In the genomic region with DNA sequence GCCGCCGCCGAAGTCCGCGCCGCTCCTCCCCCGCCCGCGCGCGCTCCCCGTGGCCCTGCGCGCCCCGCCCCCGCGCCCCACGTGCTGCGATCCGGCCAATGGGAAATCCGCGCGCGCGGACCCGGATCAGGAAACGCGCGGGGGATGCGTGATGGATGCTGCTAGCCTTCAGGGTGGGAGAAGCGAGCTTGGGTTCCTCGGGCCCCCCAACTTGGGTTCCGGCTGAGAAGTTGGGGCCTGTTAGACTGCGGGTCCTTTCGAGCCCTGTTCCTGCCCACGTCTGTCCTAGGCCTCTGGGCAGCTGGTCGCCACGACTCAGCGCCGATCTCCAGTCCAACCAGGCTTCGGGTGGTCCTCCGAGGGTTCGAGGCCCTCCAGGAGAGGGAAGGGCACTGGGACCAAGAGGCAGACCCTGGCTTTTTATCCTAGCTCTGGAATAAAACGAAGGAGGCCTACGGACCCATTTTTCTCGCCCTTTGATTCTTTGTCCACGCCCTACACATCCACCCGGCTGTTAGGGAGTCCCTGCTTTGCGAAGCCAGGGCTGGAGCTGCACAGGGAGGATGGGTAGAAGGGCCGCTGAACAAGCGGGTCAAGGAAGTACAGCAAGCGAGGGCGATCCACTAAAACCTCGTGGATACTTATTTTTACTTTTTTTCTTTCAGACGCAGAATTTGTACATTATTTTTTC, we compare ENCODE assay signal across 8 mouse cellular contexts. TPM values are rescaled to one million over a fixed set of nuclear protein-coding genes. Genes with fewer than 3 reads are reported as not detected.
A peak's percentile ranks its signal among the peaks of the same experiment; 100 is the strongest.
DNase-seq lines count a peak whose midpoint lies in the region; ATAC-seq and TF ChIP-seq lines count a peak whose summit lies in the region.

No protein-coding gene starts in this region.

- H3K27me3 ChIP-seq in forebrain, postnatal 0 days (ENCODE audit: insufficient read depth, low read length), result peaks cover 99% of the 10 kb centered on the region
- H3K27me3 ChIP-seq in hindbrain, embryonic 13.5 days, result peaks cover 94% of the 10 kb centered on the region
- H3K27me3 ChIP-seq in liver, adult 2 months (ENCODE audit: control insufficient read depth, insufficient read depth, low read length), result peaks cover 19% of the 10 kb centered on the region; the same call in 1 of the 2 replicates
- peaks cover 94% of the 10 kb centered on the region for H3K27me3 ChIP-seq in midbrain, postnatal 0 days (ENCODE audit: insufficient read depth, low read length)
- H3K27me3 ChIP-seq in stomach, embryonic 14.5 days (ENCODE audit: control insufficient read depth, insufficient read depth, low read length), result no peaks in the 10 kb centered on the region

- H3K9ac ChIP-seq in forebrain, postnatal 0 days, result no peak overlapping the region
- H3K9ac ChIP-seq in hindbrain, embryonic 13.5 days, result peak overlapping the region; percentile 74
- peak overlapping the region; percentile 44; the same call in 1 of the 2 replicates for H3K9ac ChIP-seq in liver, adult 2 months (ENCODE audit: low read depth, low read length)
- H3K9ac ChIP-seq in midbrain, postnatal 0 days (replicated peaks; ENCODE audit: low read length, poor library complexity, severe bottlenecking), result no peak overlapping the region
- H3K9ac ChIP-seq in stomach, embryonic 14.5 days (replicated peaks; ENCODE audit: low read depth, low read length), result peak overlapping the region; percentile 74

- peak; percentile 36 for ATAC-seq in forebrain, postnatal 0 days
- peak; percentile 74 for ATAC-seq in hindbrain, embryonic 13.5 days (ENCODE audit: low FRiP score)
- no peak for ATAC-seq in midbrain, postnatal 0 days (ENCODE audit: low FRiP score)
- ATAC-seq in stomach, embryonic 14.5 days (ENCODE audit: insufficient number of reproducible peaks, insufficient read depth, low FRiP score, low read depth), result peak; percentile 74

- peak; percentile 91 for DNase-seq in CD4-positive, CD25-positive, alpha-beta regulatory T cell, adult 2 months (ENCODE audit: low read depth, low spot score)
- peak; percentile 93 to 97 for DNase-seq in adrenal gland, postnatal 36 days
- DNase-seq in forebrain, postnatal 0 days, result no peak
- no peak for DNase-seq in liver, adult 2 months (ENCODE audit: extremely low read depth, low read depth, low spot score)
- peak; percentile 81 for DNase-seq in midbrain, postnatal 0 days (ENCODE audit: low spot score)
- DNase-seq in left cerebral cortex, adult 18-20 months (ENCODE audit: low spot score in 2 of 2), result no peak

- H3K4me3 ChIP-seq in forebrain, postnatal 0 days (ENCODE audit: low read depth, low read length), result peak overlapping the region; percentile 27
- peak overlapping the region; percentile 60 for H3K4me3 ChIP-seq in hindbrain, embryonic 13.5 days
- H3K4me3 ChIP-seq in liver, adult 2 months (ENCODE audit: insufficient read depth, low read depth, low read length), result peak overlapping the region; percentile 66
- peak overlapping the region; percentile 22 for H3K4me3 ChIP-seq in midbrain, postnatal 0 days (ENCODE audit: low read depth, low read length)
- H3K4me3 ChIP-seq in stomach, embryonic 14.5 days (ENCODE audit: low read depth, low read length), result peak overlapping the region; percentile 47

- no peaks in the 10 kb centered on the region for H3K79me2 ChIP-seq in liver, adult 2 months (ENCODE audit: control insufficient read depth, insufficient read depth, low read length)

- 3% methylated on average over 44 of the region's 55 CpGs for WGBS in forebrain, postnatal 0 days
- under 1% methylated on average over 35 of the region's 55 CpGs for WGBS in hindbrain, embryonic 13.5 days
- 4% methylated on average over 44 of the region's 55 CpGs for WGBS in liver, adult 2 months
- WGBS in midbrain, postnatal 0 days, result 2% methylated on average over 38 of the region's 55 CpGs
- WGBS in stomach, embryonic 14.5 days, result under 1% methylated on average over 37 of the region's 55 CpGs

- H3K9me3 ChIP-seq in forebrain, postnatal 0 days (ENCODE audit: low read length), result no peaks in the 10 kb centered on the region
- no peaks in the 10 kb centered on the region for H3K9me3 ChIP-seq in hindbrain, embryonic 13.5 days
- H3K9me3 ChIP-seq in midbrain, postnatal 0 days (ENCODE audit: low read length), result no peaks in the 10 kb centered on the region
- H3K9me3 ChIP-seq in stomach, embryonic 14.5 days (ENCODE audit: control insufficient read depth, low read depth, low read length), result no peaks in the 10 kb centered on the region

- TF ChIP-seq CTCF in forebrain, postnatal 0 days (IDR thresholded peaks at IDR 0.05; ENCODE audit: low read depth), result no peak
- TF ChIP-seq CTCF in liver, adult 2 months (IDR thresholded peaks at IDR 0.05; ENCODE audit: low read depth, low read length), result no peak
- TF ChIP-seq CTCF in midbrain, postnatal 0 days (IDR thresholded peaks at IDR 0.05), result no peak

- TF ChIP-seq POLR2A in liver, adult 2 months (IDR thresholded peaks at IDR 0.05; ENCODE audit: extremely low read depth, insufficient read depth, low read length), result peak; percentile 35; the same call in 1 of the 2 replicates

- H3K4me2 ChIP-seq in forebrain, postnatal 0 days (ENCODE audit: low read depth), result peak overlapping the region; percentile 48
- peak overlapping the region; percentile 64 for H3K4me2 ChIP-seq in hindbrain, embryonic 13.5 days
- H3K4me2 ChIP-seq in midbrain, postnatal 0 days (ENCODE audit: low read depth, low read length, poor library complexity, severe bottlenecking), result peak overlapping the region; percentile 39
- peak overlapping the region; percentile 90 for H3K4me2 ChIP-seq in stomach, embryonic 14.5 days (replicated peaks; ENCODE audit: low read depth, low read length)

- H3K36me3 ChIP-seq in forebrain, postnatal 0 days (ENCODE audit: insufficient read depth), result no peaks in the 10 kb centered on the region
- H3K36me3 ChIP-seq in hindbrain, embryonic 13.5 days, result no peaks in the 10 kb centered on the region
- H3K36me3 ChIP-seq in liver, adult 2 months (ENCODE audit: control insufficient read depth, insufficient read depth, low read length), result no peaks in the 10 kb centered on the region
- H3K36me3 ChIP-seq in midbrain, postnatal 0 days (ENCODE audit: insufficient read depth, low read length), result no peaks in the 10 kb centered on the region
- H3K36me3 ChIP-seq in stomach, embryonic 14.5 days (ENCODE audit: control insufficient read depth, insufficient read depth, low read length), result no peaks in the 10 kb centered on the region

- no peaks in the 10 kb centered on the region for H3K4me1 ChIP-seq in forebrain, postnatal 0 days (ENCODE audit: insufficient read depth)
- peaks cover 47% of the 10 kb centered on the region for H3K4me1 ChIP-seq in hindbrain, embryonic 13.5 days (replicated peaks)
- H3K4me1 ChIP-seq in liver, adult 2 months (ENCODE audit: control insufficient read depth, insufficient read depth, low read length), result peaks cover 2% of the 10 kb centered on the region; the same call in 1 of the 2 replicates
- no peaks in the 10 kb centered on the region for H3K4me1 ChIP-seq in midbrain, postnatal 0 days (ENCODE audit: insufficient read depth, low read length)
- H3K4me1 ChIP-seq in stomach, embryonic 14.5 days (ENCODE audit: control insufficient read depth, insufficient read depth, low read length), result peaks cover 60% of the 10 kb centered on the region

- H3K27ac ChIP-seq in forebrain, postnatal 0 days (ENCODE audit: low read depth, low read length), result no peak overlapping the region
- H3K27ac ChIP-seq in hindbrain, embryonic 13.5 days, result peak overlapping the region; percentile 96
- H3K27ac ChIP-seq in liver, adult 2 months (replicated peaks; ENCODE audit: insufficient read depth, low read depth, low read length), result 0 out of 2 replicates have a peak overlapping the region, but pooled peaks have one; percentile 22
- no peak overlapping the region for H3K27ac ChIP-seq in midbrain, postnatal 0 days (ENCODE audit: low read depth, low read length)
- H3K27ac ChIP-seq in stomach, embryonic 14.5 days (ENCODE audit: low read length), result peak overlapping the region; percentile 97

RNA-seq across cellular contexts. Expression of a gene that starts 0.5 kb away (rescaled TPM):
- 1 to 10 TPM; 2.6 to 3.1 TPM for total RNA-seq in adrenal gland, postnatal 36 days (2021)
- not detected in 2 replicates for total RNA-seq in forebrain, postnatal 0 days (2014; rRNA removed)
- polyA plus RNA-seq in forebrain, postnatal 0 days (2015; fragmentation: Nextera tagmentation; extraction: Ambion mirVana), result not detected in 2 replicates
- polyA plus RNA-seq in hindbrain, embryonic 13.5 days (2015; fragmentation: Nextera tagmentation; extraction: Ambion mirVana), result 14.5 and 14.8 TPM in 2 replicates
- total RNA-seq in liver, adult 2 months (2014; rRNA removed), result 0.28 TPM in 1 of 2 replicates, not detected in the other
- 0.23 and 0.39 TPM in 2 replicates for polyA plus RNA-seq in liver, adult 2 months (2012; rRNA removed)
- 0.22 TPM in 1 of 2 replicates, not detected in the other for total RNA-seq in midbrain, postnatal 0 days (2014; rRNA removed)
- not detected in 2 replicates for polyA plus RNA-seq in midbrain, postnatal 0 days (2015; fragmentation: Nextera tagmentation; extraction: Ambion mirVana)
- 6.7 and 6.8 TPM in 2 replicates for polyA plus RNA-seq in stomach, embryonic 14.5 days (2014; fragmentation: Nextera tagmentation; extraction: Ambion mirVana)
- not detected for total RNA-seq in left cerebral cortex, adult 18-20 months (2021)

RNA-seq across cellular contexts. Expression of a gene that starts 12.4 kb away (rescaled TPM):
- 10 to 100 TPM; 14.7 to 27.8 TPM for total RNA-seq in adrenal gland, postnatal 36 days (2021)
- total RNA-seq in forebrain, postnatal 0 days (2014; rRNA removed), result not detected in 2 replicates
- polyA plus RNA-seq in forebrain, postnatal 0 days (2015; fragmentation: Nextera tagmentation; extraction: Ambion mirVana), result not detected in 2 replicates
- polyA plus RNA-seq in hindbrain, embryonic 13.5 days (2015; fragmentation: Nextera tagmentation; extraction: Ambion mirVana), result 116 and 150 TPM in 2 replicates
- total RNA-seq in liver, adult 2 months (2014; rRNA removed), result 0.28 and 0.40 TPM in 2 replicates
- 0.10 and 0.16 TPM in 2 replicates for polyA plus RNA-seq in liver, adult 2 months (2012; rRNA removed)
- total RNA-seq in midbrain, postnatal 0 days (2014; rRNA removed), result 10.4 TPM in 1 of 2 replicates, not detected in the other
- not detected in 2 replicates for polyA plus RNA-seq in midbrain, postnatal 0 days (2015; fragmentation: Nextera tagmentation; extraction: Ambion mirVana)
- 24.4 and 27.1 TPM in 2 replicates for polyA plus RNA-seq in stomach, embryonic 14.5 days (2014; fragmentation: Nextera tagmentation; extraction: Ambion mirVana)
- not detected for total RNA-seq in left cerebral cortex, adult 18-20 months (2021)

RNA-seq across cellular contexts. Expression of a gene that starts 14.7 kb away (rescaled TPM):
- total RNA-seq in adrenal gland, postnatal 36 days (2021), result under 1 TPM; 0.10 to 0.40 TPM
- total RNA-seq in forebrain, postnatal 0 days (2014; rRNA removed), result not detected in 2 replicates
- polyA plus RNA-seq in forebrain, postnatal 0 days (2015; fragmentation: Nextera tagmentation; extraction: Ambion mirVana), result not detected in 2 replicates
- polyA plus RNA-seq in hindbrain, embryonic 13.5 days (2015; fragmentation: Nextera tagmentation; extraction: Ambion mirVana), result 7.6 and 8.3 TPM in 2 replicates
- 0.09 TPM in 1 of 2 replicates, not detected in the other for total RNA-seq in liver, adult 2 months (2014; rRNA removed)
- 0.02 TPM in 2 replicates for polyA plus RNA-seq in liver, adult 2 months (2012; rRNA removed)
- total RNA-seq in midbrain, postnatal 0 days (2014; rRNA removed), result not detected in 2 replicates
- not detected in 2 replicates for polyA plus RNA-seq in midbrain, postnatal 0 days (2015; fragmentation: Nextera tagmentation; extraction: Ambion mirVana)
- 4.4 and 4.7 TPM in 2 replicates for polyA plus RNA-seq in stomach, embryonic 14.5 days (2014; fragmentation: Nextera tagmentation; extraction: Ambion mirVana)
- total RNA-seq in left cerebral cortex, adult 18-20 months (2021), result not detected

RNA-seq across cellular contexts. Expression of a gene that starts 16.5 kb away (rescaled TPM):
- 1 to 10 TPM; 2.5 to 4.6 TPM for total RNA-seq in adrenal gland, postnatal 36 days (2021)
- total RNA-seq in forebrain, postnatal 0 days (2014; rRNA removed), result not detected in 2 replicates
- not detected in 2 replicates for polyA plus RNA-seq in forebrain, postnatal 0 days (2015; fragmentation: Nextera tagmentation; extraction: Ambion mirVana)
- polyA plus RNA-seq in hindbrain, embryonic 13.5 days (2015; fragmentation: Nextera tagmentation; extraction: Ambion mirVana), result 16.3 and 28.0 TPM in 2 replicates
- not detected in 2 replicates for total RNA-seq in liver, adult 2 months (2014; rRNA removed)
- not detected in 2 replicates for polyA plus RNA-seq in liver, adult 2 months (2012; rRNA removed)
- total RNA-seq in midbrain, postnatal 0 days (2014; rRNA removed), result not detected in 2 replicates
- not detected in 2 replicates for polyA plus RNA-seq in midbrain, postnatal 0 days (2015; fragmentation: Nextera tagmentation; extraction: Ambion mirVana)
- polyA plus RNA-seq in stomach, embryonic 14.5 days (2014; fragmentation: Nextera tagmentation; extraction: Ambion mirVana), result 3.4 TPM in 2 replicates
- not detected for total RNA-seq in left cerebral cortex, adult 18-20 months (2021)

RNA-seq across cellular contexts. Expression of a gene that starts 21.1 kb away (rescaled TPM):
- 1 to 10 TPM; 3.7 TPM for total RNA-seq in adrenal gland, postnatal 36 days (2021)
- total RNA-seq in forebrain, postnatal 0 days (2014; rRNA removed), result 0.23 TPM in 1 of 2 replicates, not detected in the other
- not detected in 2 replicates for polyA plus RNA-seq in forebrain, postnatal 0 days (2015; fragmentation: Nextera tagmentation; extraction: Ambion mirVana)
- 21.8 and 23.8 TPM in 2 replicates for polyA plus RNA-seq in hindbrain, embryonic 13.5 days (2015; fragmentation: Nextera tagmentation; extraction: Ambion mirVana)
- 0.09 and 0.20 TPM in 2 replicates for total RNA-seq in liver, adult 2 months (2014; rRNA removed)
- polyA plus RNA-seq in liver, adult 2 months (2012; rRNA removed), result 0.20 and 0.42 TPM in 2 replicates
- total RNA-seq in midbrain, postnatal 0 days (2014; rRNA removed), result 1.6 TPM in 1 of 2 replicates, not detected in the other
- polyA plus RNA-seq in midbrain, postnatal 0 days (2015; fragmentation: Nextera tagmentation; extraction: Ambion mirVana), result not detected in 2 replicates
- 15.5 and 16.0 TPM in 2 replicates for polyA plus RNA-seq in stomach, embryonic 14.5 days (2014; fragmentation: Nextera tagmentation; extraction: Ambion mirVana)
- total RNA-seq in left cerebral cortex, adult 18-20 months (2021), result not detected

Comparison
In these comparisons a context has a peak if more than half of its experiments do, and no peak if none do; other contexts are left out.
1. DNase-seq: peak in CD4-positive, CD25-positive, alpha-beta regulatory T cell, adult 2 months (single experiment), adrenal gland, postnatal 36 days (2 of 2) and midbrain, postnatal 0 days (single experiment); none in forebrain, postnatal 0 days (single experiment), liver, adult 2 months (single experiment) and left cerebral cortex, adult 18-20 months (0 of 2).
2. H3K27ac ChIP-seq: peak in hindbrain, embryonic 13.5 days (single experiment), liver, adult 2 months (single experiment) and stomach, embryonic 14.5 days (single experiment); none in forebrain, postnatal 0 days (single experiment) and midbrain, postnatal 0 days (single experiment).
3. H3K4me2 ChIP-seq: peak in every context shown above with its lines; median percentile 90 in stomach, embryonic 14.5 days; 64 in hindbrain, embryonic 13.5 days; 48 in forebrain, postnatal 0 days; 39 in midbrain, postnatal 0 days.
4. H3K9ac ChIP-seq: peak in hindbrain, embryonic 13.5 days (single experiment), liver, adult 2 months (single experiment) and stomach, embryonic 14.5 days (single experiment); none in forebrain, postnatal 0 days (single experiment) and midbrain, postnatal 0 days (single experiment).
5. Peak in every context shown above with its lines, with median percentiles within 50 percentile points of each other: H3K4me3 ChIP-seq.